Mouse (Mus musculus) right cerebral cortex, postnatal 14 days (tissue): Measurements from ENCODE around the gene Serpinh1.

Experiments
- DNase-seq: peaks from one replicate; pipeline ENCODE4 v3.0.0; 2022

Serpinh1 gene

GRCm38 (mm10) chr7:99366716-99367115 lies 13.7 kb upstream of the Serpinh1 start:
- no peak for DNase-seq

- peak; percentile 70 for DNase-seq
Measured at GRCm38 (mm10) chr7:99365069-99365468, 12.0 kb upstream of the Serpinh1 start.

DNA sequence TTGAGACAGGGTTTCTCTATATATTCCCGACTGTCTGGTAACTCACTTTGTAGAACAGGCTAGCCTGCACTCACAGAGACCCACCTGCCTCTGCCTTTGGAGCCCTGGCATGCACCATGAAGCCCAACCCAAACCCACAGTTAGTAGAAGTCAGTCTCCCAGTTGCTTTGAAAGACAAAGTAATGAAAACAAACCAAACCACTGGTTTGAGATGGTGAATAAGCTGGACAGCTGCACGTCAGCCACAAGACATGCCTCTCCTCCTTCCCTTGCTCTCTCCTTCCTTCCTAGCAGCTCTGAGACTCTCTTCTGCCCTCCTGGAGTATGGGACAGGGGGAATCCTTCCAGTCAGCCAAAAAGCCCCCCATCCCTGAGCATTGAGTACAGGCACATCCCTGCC lies 9.1 kb upstream of the Serpinh1 start:
- DNase-seq, result no peak

- DNase-seq, result no peak
Measured at GRCm38 (mm10) chr7:99360803-99361414, 7.9 kb upstream of the Serpinh1 start.

GRCm38 (mm10) chr7:99360021-99360802 lies 7.2 kb upstream of the Serpinh1 start:
- DNase-seq, result peak; percentile 64

GRCm38 (mm10) chr7:99358371-99358770 lies 5.3 kb upstream of the Serpinh1 start:
- DNase-seq, result no peak

DNA sequence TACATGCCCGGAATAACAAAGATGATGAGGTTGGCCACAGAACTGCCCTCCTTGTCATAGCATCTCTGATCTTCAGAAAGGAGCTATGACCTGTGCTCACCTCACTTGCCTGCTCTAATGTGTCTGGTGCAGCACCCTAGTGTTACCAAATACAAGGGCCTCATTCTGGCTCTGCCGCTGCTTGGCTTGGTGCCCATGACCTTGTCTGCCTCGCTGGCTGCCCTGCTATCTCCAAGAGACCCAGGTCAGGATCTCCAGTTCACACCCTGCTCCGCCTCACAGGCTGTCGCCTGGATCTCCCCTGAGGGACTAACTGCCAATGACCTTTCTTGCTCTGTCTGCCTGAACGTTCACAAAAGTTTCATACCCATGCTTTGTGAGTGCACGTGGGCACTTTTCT lies 4.2 kb upstream of the Serpinh1 start:
- no peak for DNase-seq

DNA sequence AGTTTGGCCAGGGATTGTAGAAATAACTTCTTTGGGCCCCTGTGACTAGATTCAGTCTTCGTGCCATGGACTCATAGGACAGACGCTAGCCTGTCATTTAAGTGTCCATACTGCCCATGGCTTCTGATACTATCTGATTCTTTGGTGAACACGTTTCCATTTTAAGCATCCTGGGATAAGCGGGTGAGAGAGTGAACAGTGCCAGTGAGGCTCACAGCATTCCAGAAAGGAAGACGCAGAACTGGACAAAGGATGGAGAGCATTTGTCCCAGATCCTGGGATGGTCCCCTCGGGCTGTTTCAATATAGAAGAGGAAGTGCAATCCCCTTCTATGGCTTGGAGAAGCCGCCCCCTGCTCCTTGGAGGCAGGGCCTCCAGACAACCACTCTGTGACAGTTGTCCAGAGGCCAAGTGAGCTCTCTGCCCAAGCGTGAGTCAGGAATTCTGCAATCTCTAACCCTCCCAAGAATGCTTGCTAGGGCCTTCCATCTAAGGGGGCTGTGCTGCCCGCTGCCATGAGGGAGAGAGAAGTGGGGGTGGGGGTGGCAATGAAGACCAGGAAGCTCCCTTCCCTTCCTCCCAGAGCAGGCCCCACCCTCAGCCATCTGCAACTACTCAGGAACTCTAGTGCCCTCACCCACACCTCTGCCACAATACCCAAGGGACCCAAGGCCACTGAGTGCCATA lies 3.3 kb upstream of the Serpinh1 start:
- DNase-seq, result no peak

DNA sequence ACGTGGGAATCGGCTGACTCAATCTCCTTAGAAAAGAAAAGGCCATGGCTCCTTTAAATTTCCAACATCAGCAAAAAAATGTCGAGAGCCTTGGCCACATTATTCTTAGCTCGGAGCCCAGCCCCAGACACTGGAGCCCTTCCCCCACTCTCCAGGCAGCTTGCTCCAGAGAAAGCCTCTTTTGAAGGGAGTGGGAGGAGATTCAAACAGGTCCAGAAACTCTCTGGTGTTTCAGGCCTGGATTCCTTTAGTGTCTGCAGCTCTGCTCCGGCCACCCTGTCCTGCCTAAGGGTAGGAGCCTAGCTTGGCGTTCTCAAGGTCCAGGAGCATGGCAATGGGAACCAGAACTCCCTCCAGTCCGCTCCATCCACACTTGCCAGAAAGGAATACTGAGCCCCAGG lies 2.7 kb upstream of the Serpinh1 start:
- peak; percentile 80 for DNase-seq

DNA sequence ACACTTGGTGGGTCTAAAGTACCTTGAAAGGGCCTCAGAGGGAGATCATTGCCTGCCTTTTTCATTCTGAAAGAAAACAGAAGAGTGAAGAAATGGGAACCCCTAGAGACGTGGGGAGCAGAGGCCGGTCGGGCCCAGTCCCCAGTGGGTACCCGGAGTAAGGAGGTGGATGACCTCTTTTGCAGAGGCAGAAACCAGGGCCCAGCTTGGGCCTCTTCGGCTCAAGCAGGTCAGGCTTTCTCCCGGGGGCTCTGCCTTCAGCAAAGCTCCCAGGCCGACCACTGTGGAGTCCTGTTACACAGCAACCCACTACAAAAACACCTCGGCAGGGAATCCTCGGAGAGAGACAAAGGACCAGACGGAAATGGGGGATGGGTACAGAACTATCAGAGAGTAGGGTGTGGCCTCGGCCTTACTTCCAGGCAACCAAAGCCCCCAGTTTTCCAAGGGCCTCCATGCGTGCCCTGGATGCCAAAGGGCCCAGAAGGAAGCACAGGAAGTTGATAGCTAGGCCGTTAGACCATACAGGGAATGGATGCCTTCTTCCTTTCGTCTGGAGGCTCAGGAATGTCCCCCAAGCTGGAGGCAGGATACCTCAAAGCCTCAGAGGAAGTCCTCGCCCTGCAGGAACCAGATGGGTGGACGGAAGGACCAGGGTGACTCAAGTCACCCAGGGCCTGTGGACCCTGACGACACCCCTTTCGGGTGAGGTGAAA lies 1.1 kb downstream of the Serpinh1 start:
- no peak for DNase-seq

GRCm38 (mm10) chr7:99351104-99351801 lies 1.8 kb downstream of the Serpinh1 start:
- DNase-seq, result no peak

GRCm38 (mm10) chr7:99349782-99350720 lies 3.0 kb downstream of the Serpinh1 start:
- no peak for DNase-seq

- DNase-seq, result no peak
Measured at GRCm38 (mm10) chr7:99348883-99349282, 4.2 kb downstream of the Serpinh1 start.

- DNase-seq, result no peak
Measured at GRCm38 (mm10) chr7:99347268-99347667, 5.8 kb downstream of the Serpinh1 start.

DNA sequence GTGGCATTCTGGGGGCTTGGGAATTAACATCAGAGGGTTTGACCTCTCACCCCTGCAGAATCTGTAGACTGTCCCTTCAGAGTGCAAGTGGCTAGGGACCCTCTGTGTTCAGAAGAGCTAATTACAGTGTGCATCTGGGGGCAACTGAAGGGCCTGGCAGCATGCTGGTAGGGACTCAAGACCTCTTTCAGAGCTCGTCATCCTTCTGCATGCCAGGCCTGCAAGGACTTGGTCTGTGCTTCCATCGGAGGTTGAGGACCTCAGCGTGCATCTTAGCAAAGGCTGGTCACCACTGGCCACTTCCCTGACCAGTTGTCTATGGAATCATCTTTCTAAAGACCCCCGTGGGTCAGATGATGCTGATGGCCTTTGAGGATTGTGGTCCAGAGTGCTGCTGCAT lies 9.5 kb downstream of the Serpinh1 start:
- no peak for DNase-seq

- no peak for DNase-seq
Measured at GRCm38 (mm10) chr7:99340736-99341135, 12.3 kb downstream of the Serpinh1 start.

DNA sequence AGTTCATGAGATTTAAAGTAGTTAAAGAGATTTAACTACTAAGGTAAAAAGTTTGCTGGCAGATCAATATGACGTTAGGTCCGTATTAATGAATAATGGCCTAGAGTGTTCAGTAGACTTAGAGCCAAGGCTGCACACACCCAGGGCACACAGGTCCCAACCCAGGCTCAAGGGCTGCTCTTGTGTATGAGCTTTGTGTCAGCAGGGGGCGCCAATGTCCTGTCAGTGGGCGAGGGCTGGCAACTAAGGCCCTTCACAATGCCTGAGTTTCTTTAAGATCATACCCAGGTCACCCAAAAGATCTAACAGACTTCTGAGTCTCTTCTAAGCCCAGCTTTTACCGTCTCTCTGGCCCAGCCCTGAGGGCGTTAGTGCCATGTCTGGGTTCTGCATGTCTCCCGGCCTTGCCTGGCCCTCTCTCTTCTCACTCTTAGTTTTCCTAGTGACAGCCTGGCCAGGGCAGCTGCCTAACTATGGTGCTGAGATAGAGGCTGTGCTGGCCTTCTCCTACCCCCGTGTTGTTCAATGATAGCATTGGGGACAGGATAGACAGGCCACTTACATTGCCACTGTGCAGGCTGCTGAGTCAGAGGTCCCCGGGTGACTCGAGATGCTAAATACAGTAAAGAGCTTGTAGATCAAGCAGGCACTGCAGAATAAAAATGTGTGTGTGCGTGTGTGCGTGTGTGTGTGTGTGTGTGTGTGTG lies 20.1 kb downstream of the Serpinh1 start:
- peak; percentile 75 for DNase-seq

- no peak for DNase-seq
Measured at GRCm38 (mm10) chr7:99330012-99330411, 23.0 kb downstream of the Serpinh1 start.

GRCm38 (mm10) chr7:99328847-99329246 lies 24.2 kb downstream of the Serpinh1 start:
- DNase-seq, result no peak

DNA sequence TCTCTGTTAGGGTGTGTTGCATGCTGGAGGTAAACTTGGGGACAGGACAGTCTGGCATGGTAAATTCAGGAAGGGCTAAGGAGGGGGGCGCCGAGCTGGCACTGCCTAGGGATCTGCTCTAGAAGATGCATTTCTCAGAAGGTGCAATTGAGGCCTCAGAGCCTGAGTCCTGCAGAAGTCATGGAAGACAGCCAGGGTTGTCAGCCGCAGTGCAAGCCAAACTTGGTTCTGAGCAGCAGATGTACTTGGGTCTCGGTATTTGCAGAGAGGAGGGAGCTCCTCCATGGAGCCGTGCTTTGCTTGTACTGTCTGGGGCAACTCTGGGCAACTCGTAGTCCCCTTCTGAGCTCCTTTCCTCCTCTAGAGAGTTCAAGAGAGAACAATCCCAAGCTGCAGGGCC lies 26.9 kb downstream of the Serpinh1 start:
- no peak for DNase-seq

GRCm38 (mm10) chr7:99324810-99325209 lies 28.2 kb downstream of the Serpinh1 start:
- no peak for DNase-seq
